Mouse (Mus musculus): Measurements from ENCODE around the gene Isoc2b. TPM values are rescaled to one million over a fixed set of nuclear protein-coding genes. Genes with fewer than 3 reads are reported as not detected.
A peak's percentile ranks its signal among the peaks of the same experiment; 100 is the strongest.
"Not testable (repeated sequence)": the region's sequence is repeated elsewhere in the genome, so short reads cannot be mapped to it uniquely, and the experiment has no call there.

The Isoc2b gene
- polyA plus RNA-seq, 1 experiment from 2014 or later: 11.3 TPM

- 5% methylated on average over 40 of the region's 40 CpGs for WGBS
- peak overlapping the region; percentile 74 for H3K27ac ChIP-seq (replicated peaks)
Observed at GRCm38 (mm10) chr7:4865579-4866493, 4.2 kb downstream of the Isoc2b start.

GRCm38 (mm10) chr7:4865090-4865489, 5.0 kb downstream of the Isoc2b start:
- WGBS: 61% methylated on average over 5 of the region's 5 CpGs
- Histone ChIP-seq H3K9ac (no peak overlapping the region), H3K4me3 (replicated peaks) (peak overlapping the region; percentile 65), H3K36me3 (no peaks in the 10 kb centered on the region), H3K27me3 (no peaks in the 10 kb centered on the region), H3K9me3 (replicated peaks) (no peaks in the 10 kb centered on the region), H3K4me2 (replicated peaks) (peak overlapping the region; percentile 55), H3K4me1 (peaks cover 16% of the 10 kb centered on the region), H3K27ac (replicated peaks) (peak overlapping the region; percentile 65; the same call in 1 of the 2 replicates)
- ATAC-seq (ENCODE audit: insufficient number of reproducible peaks, low FRiP score, low TSS enrichment, low read depth): no peak

More at GRCm38 (mm10) chr7:4865579-4866493, 4.2 kb downstream of the Isoc2b start:
- Histone ChIP-seq H3K9ac (peak overlapping the region; percentile 49), H3K9me3 (replicated peaks) (no peaks in the 10 kb centered on the region), H3K4me2 (replicated peaks) (peak overlapping the region; percentile 55), H3K4me3 (replicated peaks) (peak overlapping the region; percentile 65), H3K36me3 (no peaks in the 10 kb centered on the region), H3K4me1 (peaks cover 14% of the 10 kb centered on the region), H3K27me3 (no peaks in the 10 kb centered on the region)
- ATAC-seq (ENCODE audit: insufficient number of reproducible peaks, low FRiP score, low TSS enrichment, low read depth): peak; percentile 100

- no peak for ATAC-seq (ENCODE audit: insufficient number of reproducible peaks, low FRiP score, low TSS enrichment, low read depth)
- Histone ChIP-seq H3K27ac (replicated peaks) (peak overlapping the region; percentile 71; the same call in 1 of the 2 replicates), H3K27me3 (no peaks in the 10 kb centered on the region), H3K4me1 (peaks cover 21% of the 10 kb centered on the region), H3K36me3 (no peaks in the 10 kb centered on the region), H3K4me2 (replicated peaks) (no peak overlapping the region), H3K9ac (no peak overlapping the region), H3K4me3 (replicated peaks) (no peak overlapping the region), H3K9me3 (replicated peaks) (no peaks in the 10 kb centered on the region)
- WGBS: 51% methylated on average over 5 of the region's 5 CpGs
Observed at GRCm38 (mm10) chr7:4864130-4864845, 5.8 kb downstream of the Isoc2b start.

GRCm38 (mm10) chr7:4863541-4864080, 6.4 kb downstream of the Isoc2b start:
- H3K4me3 ChIP-seq (replicated peaks): no peak overlapping the region
- peaks cover 21% of the 10 kb centered on the region for H3K4me1 ChIP-seq
- no peaks in the 10 kb centered on the region for H3K36me3 ChIP-seq
- H3K27me3 ChIP-seq: no peaks in the 10 kb centered on the region
- H3K4me2 ChIP-seq (replicated peaks): no peak overlapping the region
- no peak overlapping the region for H3K9ac ChIP-seq
- ATAC-seq (ENCODE audit: insufficient number of reproducible peaks, low FRiP score, low TSS enrichment, low read depth): no peak
- no peaks in the 10 kb centered on the region for H3K9me3 ChIP-seq (replicated peaks)
- 72% methylated on average over 7 of the region's 7 CpGs for WGBS
- peak overlapping the region; percentile 71 for H3K27ac ChIP-seq (replicated peaks)

DNA sequence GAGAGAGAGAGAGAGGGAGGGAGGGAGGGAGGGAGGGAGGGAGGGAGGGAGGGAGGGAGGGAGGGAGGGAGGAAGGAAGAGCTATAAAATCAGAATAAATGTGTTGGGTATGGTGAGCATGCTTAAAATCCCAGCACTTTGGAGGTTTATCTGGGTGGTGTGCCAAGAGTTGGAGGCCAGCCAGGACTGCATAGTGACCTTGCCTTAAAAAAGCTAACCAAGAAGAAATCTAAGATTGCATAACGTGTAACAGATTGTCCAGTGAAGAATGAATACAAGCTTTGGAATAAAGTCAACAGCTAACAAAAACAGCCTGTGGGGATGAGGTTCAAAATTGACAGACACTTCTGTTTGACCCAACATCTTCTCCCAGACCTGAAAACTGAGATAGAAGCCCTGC, 7.0 kb downstream of the Isoc2b start:
- Histone ChIP-seq H3K9ac (no peak overlapping the region), H3K4me2 (replicated peaks) (no peak overlapping the region), H3K27me3 (no peaks in the 10 kb centered on the region), H3K4me3 (replicated peaks) (no peak overlapping the region), H3K9me3 (replicated peaks) (no peaks in the 10 kb centered on the region), H3K36me3 (no peaks in the 10 kb centered on the region), H3K4me1 (peaks cover 21% of the 10 kb centered on the region), H3K27ac (replicated peaks) (peak overlapping the region; percentile 71)
- 9% methylated on average over 1 of the region's 1 CpGs for WGBS
- no peak for ATAC-seq (ENCODE audit: insufficient number of reproducible peaks, low FRiP score, low TSS enrichment, low read depth)

GRCm38 (mm10) chr7:4860926-4861325, 9.1 kb downstream of the Isoc2b start:
- peaks cover 17% of the 10 kb centered on the region for H3K4me1 ChIP-seq
- H3K9ac ChIP-seq; ATAC-seq (ENCODE audit: insufficient number of reproducible peaks, low FRiP score, low TSS enrichment, low read depth); H3K36me3 ChIP-seq; H3K27me3 ChIP-seq; H3K4me3 ChIP-seq (replicated peaks); H3K4me2 ChIP-seq (replicated peaks); H3K27ac ChIP-seq (replicated peaks); H3K9me3 ChIP-seq (replicated peaks): not testable (repeated sequence)
- WGBS: 46% methylated on average over 3 of the region's 3 CpGs

GRCm38 (mm10) chr7:4859418-4859978, 10.6 kb downstream of the Isoc2b start:
- H3K27ac ChIP-seq (replicated peaks): no peak overlapping the region
- no peaks in the 10 kb centered on the region for H3K9me3 ChIP-seq (replicated peaks)
- H3K4me1 ChIP-seq: peaks cover 11% of the 10 kb centered on the region
- no peak overlapping the region for H3K4me3 ChIP-seq (replicated peaks)
- no peak for ATAC-seq (ENCODE audit: insufficient number of reproducible peaks, low FRiP score, low TSS enrichment, low read depth)
- 62% methylated on average over 12 of the region's 12 CpGs for WGBS
- H3K4me2 ChIP-seq (replicated peaks): no peak overlapping the region
- no peaks in the 10 kb centered on the region for H3K27me3 ChIP-seq
- no peak overlapping the region for H3K9ac ChIP-seq
- no peaks in the 10 kb centered on the region for H3K36me3 ChIP-seq

- ATAC-seq (ENCODE audit: insufficient number of reproducible peaks, low FRiP score, low TSS enrichment, low read depth): no peak
- H3K4me2 ChIP-seq (replicated peaks): no peak overlapping the region
- H3K9ac ChIP-seq: no peak overlapping the region
- peaks cover 7% of the 10 kb centered on the region; the same call in 1 of the 2 replicates for H3K4me1 ChIP-seq
- WGBS: 62% methylated on average over 7 of the region's 7 CpGs
- H3K9me3 ChIP-seq (replicated peaks): no peaks in the 10 kb centered on the region
- H3K27me3 ChIP-seq: no peaks in the 10 kb centered on the region
- H3K27ac ChIP-seq (replicated peaks): no peak overlapping the region
- H3K4me3 ChIP-seq (replicated peaks): no peak overlapping the region
- no peaks in the 10 kb centered on the region for H3K36me3 ChIP-seq
Observed at GRCm38 (mm10) chr7:4857321-4857720, 12.7 kb downstream of the Isoc2b start.

- Histone ChIP-seq H3K36me3 (no peaks in the 10 kb centered on the region), H3K27ac (replicated peaks) (no peak overlapping the region), H3K4me2 (replicated peaks) (no peak overlapping the region), H3K27me3 (no peaks in the 10 kb centered on the region), H3K4me1 (peaks cover 7% of the 10 kb centered on the region; the same call in 1 of the 2 replicates), H3K4me3 (replicated peaks) (no peak overlapping the region), H3K9me3 (replicated peaks) (no peaks in the 10 kb centered on the region), H3K9ac (no peak overlapping the region)
- ATAC-seq (ENCODE audit: insufficient number of reproducible peaks, low FRiP score, low TSS enrichment, low read depth): no peak
- 87% methylated on average over 9 of the region's 9 CpGs for WGBS
Observed at GRCm38 (mm10) chr7:4856508-4856907, 13.6 kb downstream of the Isoc2b start.

- no peaks in the 10 kb centered on the region for H3K9me3 ChIP-seq (replicated peaks)
- no peaks in the 10 kb centered on the region for H3K36me3 ChIP-seq
- no peak overlapping the region for H3K9ac ChIP-seq
- H3K4me3 ChIP-seq (replicated peaks): no peak overlapping the region
- no peak overlapping the region for H3K27ac ChIP-seq (replicated peaks)
- peaks cover 2% of the 10 kb centered on the region; the same call in 1 of the 2 replicates for H3K27me3 ChIP-seq
- no peak for ATAC-seq (ENCODE audit: insufficient number of reproducible peaks, low FRiP score, low TSS enrichment, low read depth)
- WGBS: 83% methylated on average over 3 of the region's 3 CpGs
- H3K4me2 ChIP-seq (replicated peaks): no peak overlapping the region
- no peaks in the 10 kb centered on the region for H3K4me1 ChIP-seq
Observed at GRCm38 (mm10) chr7:4853613-4854012, 16.4 kb downstream of the Isoc2b start.

GRCm38 (mm10) chr7:4851315-4851688, 18.8 kb downstream of the Isoc2b start:
- no peak overlapping the region for H3K27ac ChIP-seq (replicated peaks)
- H3K4me3 ChIP-seq (replicated peaks): no peak overlapping the region
- H3K9me3 ChIP-seq (replicated peaks): no peaks in the 10 kb centered on the region
- H3K4me2 ChIP-seq (replicated peaks): no peak overlapping the region
- H3K27me3 ChIP-seq: peaks cover 7% of the 10 kb centered on the region; the same call in 1 of the 2 replicates
- ATAC-seq (ENCODE audit: insufficient number of reproducible peaks, low FRiP score, low TSS enrichment, low read depth): no peak
- whole genome bisulfite sequencing: 61% methylated on average over 8 of the region's 8 CpGs
- no peaks in the 10 kb centered on the region for H3K4me1 ChIP-seq
- H3K9ac ChIP-seq: no peak overlapping the region
- no peaks in the 10 kb centered on the region for H3K36me3 ChIP-seq

Data from embryonic facial prominence, embryonic 15.5 days (tissue).